8 mouse cellular contexts compared by ENCODE assay signal in genomic region chr5:146940219-146940618, GRCm38 (mm10). TPM values are rescaled to one million over a fixed set of nuclear protein-coding genes. Genes with fewer than 3 reads are reported as not detected.
DNase-seq lines count a peak whose midpoint lies in the region; ATAC-seq and TF ChIP-seq lines count a peak whose summit lies in the region.

No protein-coding gene starts in this region.

- ATAC-seq in heart, postnatal 0 days (ENCODE audit: insufficient read depth, low read depth): no peak
- no peak for ATAC-seq in embryonic facial prominence, embryonic 14.5 days (ENCODE audit: low read depth)
- ATAC-seq in midbrain, embryonic 14.5 days (ENCODE audit: low FRiP score, low TSS enrichment): no peak

- no peak for TF ChIP-seq POLR2A in testis, adult 2 months (IDR thresholded peaks at IDR 0.05; ENCODE audit: control insufficient read depth, low read depth, low read length)

- no peak for TF ChIP-seq EP300 in heart, postnatal 0 days (IDR thresholded peaks at IDR 0.05; ENCODE audit: low read depth)

- H3K27ac ChIP-seq in heart, postnatal 0 days (ENCODE audit: low read depth): no peak overlapping the region
- H3K27ac ChIP-seq in testis, adult 2 months (ENCODE audit: control insufficient read depth, insufficient read depth, low read depth, low read length): no peak overlapping the region
- H3K27ac ChIP-seq in embryonic facial prominence, embryonic 14.5 days (replicated peaks; ENCODE audit: low read depth, low read length): no peak overlapping the region
- H3K27ac ChIP-seq in midbrain, embryonic 14.5 days (replicated peaks; ENCODE audit: low read depth, low read length): no peak overlapping the region

- DNase-seq in heart, postnatal 0 days (ENCODE audit: low spot score): peak; percentile 20
- DNase-seq in heart, postnatal 4 days: no peak
- DNase-seq in testis, postnatal 14 days (ENCODE audit: low spot score): no peak
- DNase-seq in embryonic facial prominence, embryonic 14.5 days (ENCODE audit: low spot score): peak; percentile 66
- peak; percentile 87 for DNase-seq in midbrain, embryonic 14.5 days
- no peak for DNase-seq in c-Kit-positive CD71-positive TER-119-positive erythroid progenitor cells, embryonic 14.5 days (ENCODE audit: low spot score)
- DNase-seq in urinary bladder, postnatal 4 days (ENCODE audit: low spot score in 2 of 2): no peak

- WGBS in heart, postnatal 0 days: 24% methylated on average over 7 of the region's 7 CpGs
- WGBS in embryonic facial prominence, embryonic 14.5 days: 25% methylated on average over 7 of the region's 7 CpGs
- WGBS in midbrain, embryonic 14.5 days: 22% methylated on average over 7 of the region's 7 CpGs

- H3K4me1 ChIP-seq in heart, postnatal 0 days (ENCODE audit: control insufficient read depth, insufficient read depth): no peaks in the 10 kb centered on the region
- H3K4me1 ChIP-seq in testis, adult 2 months (ENCODE audit: control insufficient read depth, insufficient read depth, low read length): peaks cover 8% of the 10 kb centered on the region
- no peaks in the 10 kb centered on the region for H3K4me1 ChIP-seq in embryonic facial prominence, embryonic 14.5 days (ENCODE audit: control insufficient read depth, insufficient read depth, low read length)
- H3K4me1 ChIP-seq in midbrain, embryonic 14.5 days (ENCODE audit: control insufficient read depth, insufficient read depth, low read length): no peaks in the 10 kb centered on the region

- H3K27me3 ChIP-seq in heart, postnatal 0 days (ENCODE audit: control insufficient read depth, insufficient read depth, low read length): no peaks in the 10 kb centered on the region
- no peaks in the 10 kb centered on the region for H3K27me3 ChIP-seq in testis, adult 2 months (ENCODE audit: control insufficient read depth, insufficient read depth, low read length)
- H3K27me3 ChIP-seq in embryonic facial prominence, embryonic 14.5 days (replicated peaks; ENCODE audit: control insufficient read depth, insufficient read depth, low read length): no peaks in the 10 kb centered on the region
- H3K27me3 ChIP-seq in midbrain, embryonic 14.5 days (ENCODE audit: control insufficient read depth, insufficient read depth, low read length): no peaks in the 10 kb centered on the region

- no peaks in the 10 kb centered on the region for H3K9me3 ChIP-seq in heart, postnatal 0 days (replicated peaks; ENCODE audit: control insufficient read depth, low read length)
- H3K9me3 ChIP-seq in embryonic facial prominence, embryonic 14.5 days (ENCODE audit: control insufficient read depth, low read length): peaks cover 4% of the 10 kb centered on the region; the same call in 1 of the 2 replicates
- no peaks in the 10 kb centered on the region for H3K9me3 ChIP-seq in midbrain, embryonic 14.5 days (ENCODE audit: control insufficient read depth, low read length)

- H3K4me2 ChIP-seq in heart, postnatal 0 days (ENCODE audit: low read depth, low read length): no peak overlapping the region
- no peak overlapping the region for H3K4me2 ChIP-seq in embryonic facial prominence, embryonic 14.5 days (ENCODE audit: low read depth, low read length)
- H3K4me2 ChIP-seq in midbrain, embryonic 14.5 days (ENCODE audit: low read length): no peak overlapping the region

- H3K4me3 ChIP-seq in heart, postnatal 0 days (ENCODE audit: low read depth, low read length): no peak overlapping the region
- H3K4me3 ChIP-seq in testis, adult 2 months (ENCODE audit: control insufficient read depth, low read depth, low read length): no peak overlapping the region
- H3K4me3 ChIP-seq in embryonic facial prominence, embryonic 14.5 days (ENCODE audit: low read depth, low read length): no peak overlapping the region
- no peak overlapping the region for H3K4me3 ChIP-seq in midbrain, embryonic 14.5 days (replicated peaks; ENCODE audit: low read depth, low read length)

- no peaks in the 10 kb centered on the region for H3K36me3 ChIP-seq in heart, postnatal 0 days (replicated peaks; ENCODE audit: control insufficient read depth, insufficient read depth, low read length)
- no peaks in the 10 kb centered on the region for H3K36me3 ChIP-seq in testis, adult 2 months (ENCODE audit: control insufficient read depth, insufficient read depth, low read length)
- no peaks in the 10 kb centered on the region for H3K36me3 ChIP-seq in embryonic facial prominence, embryonic 14.5 days (ENCODE audit: control insufficient read depth, insufficient read depth, low read length)
- no peaks in the 10 kb centered on the region for H3K36me3 ChIP-seq in midbrain, embryonic 14.5 days (ENCODE audit: control insufficient read depth, insufficient read depth, low read length)

- no peak overlapping the region for H3K9ac ChIP-seq in heart, postnatal 0 days (replicated peaks; ENCODE audit: low read depth, low read length)
- no peak overlapping the region for H3K9ac ChIP-seq in embryonic facial prominence, embryonic 14.5 days (ENCODE audit: low read depth, low read length)
- no peak overlapping the region for H3K9ac ChIP-seq in midbrain, embryonic 14.5 days (replicated peaks; ENCODE audit: low read length)

- peak; percentile 79 for TF ChIP-seq CTCF in heart, postnatal 0 days (IDR thresholded peaks at IDR 0.05; ENCODE audit: low read depth)
- TF ChIP-seq CTCF in testis, adult 2 months (IDR thresholded peaks at IDR 0.05; ENCODE audit: control insufficient read depth, insufficient read depth, insufficient replicate concordance, low read depth, low read length): peak; percentile 38; the same call in 1 of the 2 replicates

RNA-seq across cellular contexts. Expression of gene Gtf3a, which starts 8.2 kb away (rescaled TPM):
- 41.8 and 52.4 TPM in 2 replicates for total RNA-seq in heart, postnatal 0 days (2014; rRNA removed; ENCODE audit: low replicate concordance)
- 57.4 and 57.6 TPM in 2 replicates for polyA plus RNA-seq in heart, postnatal 0 days (2015; fragmentation: Nextera tagmentation; extraction: Ambion mirVana)
- total RNA-seq in heart, postnatal 4 days (2021): 10 to 100 TPM; 29.2 to 29.5 TPM
- polyA plus RNA-seq in testis, adult 2 months (2012; rRNA removed): 9.5 and 12.1 TPM in 2 replicates
- 86.0 and 95.2 TPM in 2 replicates for polyA plus RNA-seq in embryonic facial prominence, embryonic 14.5 days (2014; fragmentation: Nextera tagmentation; extraction: Ambion mirVana)
- 102 and 110 TPM in 2 replicates for polyA plus RNA-seq in midbrain, embryonic 14.5 days (2014; fragmentation: Nextera tagmentation; extraction: Ambion mirVana)

RNA-seq across cellular contexts. Expression of gene Mtif3, which starts 23.4 kb away (rescaled TPM):
- total RNA-seq in heart, postnatal 0 days (2014; rRNA removed; ENCODE audit: low replicate concordance): 4.2 and 4.3 TPM in 2 replicates
- 21.2 and 26.6 TPM in 2 replicates for polyA plus RNA-seq in heart, postnatal 0 days (2015; fragmentation: Nextera tagmentation; extraction: Ambion mirVana)
- total RNA-seq in heart, postnatal 4 days (2021): 10 to 100 TPM; 13.3 to 15.7 TPM
- 10.3 and 11.2 TPM in 2 replicates for polyA plus RNA-seq in testis, adult 2 months (2012; rRNA removed)
- polyA plus RNA-seq in embryonic facial prominence, embryonic 14.5 days (2014; fragmentation: Nextera tagmentation; extraction: Ambion mirVana): 19.5 and 26.1 TPM in 2 replicates
- polyA plus RNA-seq in midbrain, embryonic 14.5 days (2014; fragmentation: Nextera tagmentation; extraction: Ambion mirVana): 30.0 and 32.3 TPM in 2 replicates

Comparison
In these comparisons a context has a peak if more than half of its experiments do, and no peak if none do; other contexts are left out.
1. DNase-seq: peak in heart, postnatal 0 days (single experiment), embryonic facial prominence, embryonic 14.5 days (single experiment) and midbrain, embryonic 14.5 days (single experiment); none in heart, postnatal 4 days (single experiment), testis, postnatal 14 days (single experiment), c-Kit-positive CD71-positive TER-119-positive erythroid progenitor cells, embryonic 14.5 days (single experiment) and urinary bladder, postnatal 4 days (0 of 2).